Mouse (Mus musculus): ENCODE measurements around the gene H2-DMb1. TPM values are rescaled to one million over a fixed set of nuclear protein-coding genes. Genes with fewer than 3 reads are reported as not detected.

H2-DMb1 gene
- total and polyA plus RNA-seq, 3 experiments, result 60.7 to 147 (median 102) TPM

DNA sequence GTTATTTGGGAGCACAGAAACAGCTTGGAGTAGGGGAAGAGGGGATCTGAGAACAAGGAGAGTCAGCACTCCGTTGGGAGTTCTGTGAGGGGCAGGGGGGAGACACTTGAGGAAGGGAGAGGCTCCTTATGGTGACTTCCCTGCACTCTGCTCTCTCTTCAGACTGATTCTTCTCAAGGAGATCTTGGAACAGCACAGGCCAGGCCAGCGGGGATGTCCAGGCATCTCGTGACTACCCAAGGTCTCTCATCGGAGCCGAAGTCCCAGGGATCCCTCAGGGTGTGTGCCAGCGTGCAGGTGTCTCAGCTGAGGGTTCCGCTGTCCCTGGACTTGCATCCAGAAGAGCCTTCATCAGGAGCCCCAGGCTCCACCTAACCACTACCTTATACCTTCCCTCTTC is 14.2 kb upstream of the H2-DMb1 start:
- Histone ChIP-seq H3K79me2 (replicated peaks; ENCODE audit: control insufficient read depth, extremely low read depth, insufficient read depth, poor library complexity, severe bottlenecking) (no peaks in the 10 kb centered on the region), H3K36me3 (replicated peaks in 1 of 2; ENCODE audit: control insufficient read depth in 1 of 2, insufficient read depth in 1 of 2, low read length in 1 of 2) (peaks cover 6 to 37% of the 10 kb centered on the region in 2 experiments), H3K27ac (ENCODE audit: insufficient read depth, low read depth) (no peak overlapping the region), H3K4me1 (ENCODE audit: control insufficient read depth in 1 of 2, insufficient read depth in 2 of 2) (peaks cover 5 to 48% of the 10 kb centered on the region in 2 experiments), H3K27me3 (replicated peaks) (no peaks in the 10 kb centered on the region), H3K9ac (ENCODE audit: insufficient read depth, low read depth) (no peak overlapping the region), H3K4me2 (ENCODE audit: insufficient read depth, low read depth, poor library complexity, severe bottlenecking) (no peak overlapping the region), H3K9me3 (replicated peaks; ENCODE audit: low read length) (no peaks in the 10 kb centered on the region), H3K4me3 (replicated peaks in 1 of 3; ENCODE audit: low read depth in 2 of 3, low read length in 2 of 3, poor library complexity in 1 of 3) (no peak overlapping the region)
- DNase-seq (ENCODE audit: extremely low read depth), result no peak
- dilution Hi-C loops (cut with MboI; ENCODE audit: extremely low pct_ligation_motif_present, extremely low pct_unique_long_range_greater_than_20kb, low sequenced_read_pairs), result no loop called here
- in situ Hi-C loops (cut with MboI; ENCODE audit: low pct_ligation_motif_present, low pct_unique_long_range_greater_than_20kb, low sequenced_read_pairs), result no loop called here
- TF ChIP-seq MAZ (IDR thresholded peaks at IDR 0.05; ENCODE audit: low read depth, low read length) (no peak), JUN (IDR thresholded peaks at IDR 0.05; ENCODE audit: insufficient read depth, low read depth, low read length) (no peak), TBP (conservative IDR thresholded peaks at IDR 0.05; ENCODE audit: low read depth, low read length) (no peak), PAX5 (IDR thresholded peaks at IDR 0.05; ENCODE audit: low read length) (no peak)

DNA sequence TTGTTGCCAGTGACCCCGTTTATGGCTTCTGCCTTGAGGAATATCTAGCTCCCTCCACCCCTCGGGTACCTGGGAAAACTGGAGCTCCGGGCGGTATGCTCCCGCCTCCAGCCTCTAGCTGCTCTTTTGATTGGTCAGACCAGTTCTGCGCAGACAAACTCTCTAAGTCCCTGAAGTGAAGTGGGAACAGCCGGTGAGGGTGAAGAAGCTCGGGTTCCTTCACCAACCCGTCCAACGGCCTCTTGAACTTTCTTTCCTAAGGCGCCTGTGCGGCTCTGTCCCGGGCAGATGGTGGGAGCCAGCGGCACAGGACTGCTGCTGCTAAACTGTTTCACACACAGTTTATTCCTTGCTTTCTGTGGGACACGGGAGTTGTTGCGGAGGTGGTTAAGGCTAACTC is 13.5 kb upstream of the H2-DMb1 start:
- dilution Hi-C loops (cut with MboI; ENCODE audit: extremely low pct_ligation_motif_present, extremely low pct_unique_long_range_greater_than_20kb, low sequenced_read_pairs), result no loop called here
- no peak for DNase-seq (ENCODE audit: extremely low read depth)
- H3K79me2 ChIP-seq (replicated peaks; ENCODE audit: control insufficient read depth, extremely low read depth, insufficient read depth, poor library complexity, severe bottlenecking), result no peaks in the 10 kb centered on the region
- H3K4me2 ChIP-seq (ENCODE audit: insufficient read depth, low read depth, poor library complexity, severe bottlenecking), result no peak overlapping the region
- TF ChIP-seq MAFK (IDR thresholded peaks at IDR 0.05; ENCODE audit: insufficient replicate concordance, low read length) (no peak), RAD21 (IDR thresholded peaks at IDR 0.05; ENCODE audit: low read depth, low read length) (no peak), POLR2A (IDR thresholded peaks at IDR 0.05; ENCODE audit: low read depth, low read length) (no peak), ZC3H11A (IDR thresholded peaks at IDR 0.05; ENCODE audit: low read depth, low read length) (no peak), JUND (conservative IDR thresholded peaks at IDR 0.05; ENCODE audit: low read depth, low read length) (no peak), USF1 (IDR thresholded peaks at IDR 0.05; ENCODE audit: low read depth, low read length) (no peak), RCOR1 (conservative IDR thresholded peaks at IDR 0.05; ENCODE audit: low read depth, low read length) (no peak), ZKSCAN1 (IDR thresholded peaks at IDR 0.05; ENCODE audit: borderline replicate concordance, low read depth, low read length) (no peak), CHD1 (IDR thresholded peaks at IDR 0.05; ENCODE audit: low read depth, low read length) (no peak)
- peaks cover 9 to 54% of the 10 kb centered on the region in 2 experiments for H3K4me1 ChIP-seq (ENCODE audit: control insufficient read depth in 1 of 2, insufficient read depth in 2 of 2)
- no peaks in the 10 kb centered on the region for H3K9me3 ChIP-seq (replicated peaks; ENCODE audit: low read length)
- H3K9ac ChIP-seq (ENCODE audit: insufficient read depth, low read depth), result no peak overlapping the region
- no peaks in the 10 kb centered on the region for H3K27me3 ChIP-seq (replicated peaks)
- H3K4me3 ChIP-seq (replicated peaks in 1 of 3; ENCODE audit: low read depth in 2 of 3, low read length in 2 of 3, poor library complexity in 1 of 3), result no peak overlapping the region
- in situ Hi-C loops (cut with MboI; ENCODE audit: low pct_ligation_motif_present, low pct_unique_long_range_greater_than_20kb, low sequenced_read_pairs), result no loop called here
- peaks cover 6 to 39% of the 10 kb centered on the region in 2 experiments for H3K36me3 ChIP-seq (replicated peaks in 1 of 2; ENCODE audit: control insufficient read depth in 1 of 2, insufficient read depth in 1 of 2, low read length in 1 of 2)
- no peak overlapping the region for H3K27ac ChIP-seq (ENCODE audit: insufficient read depth, low read depth)

DNA sequence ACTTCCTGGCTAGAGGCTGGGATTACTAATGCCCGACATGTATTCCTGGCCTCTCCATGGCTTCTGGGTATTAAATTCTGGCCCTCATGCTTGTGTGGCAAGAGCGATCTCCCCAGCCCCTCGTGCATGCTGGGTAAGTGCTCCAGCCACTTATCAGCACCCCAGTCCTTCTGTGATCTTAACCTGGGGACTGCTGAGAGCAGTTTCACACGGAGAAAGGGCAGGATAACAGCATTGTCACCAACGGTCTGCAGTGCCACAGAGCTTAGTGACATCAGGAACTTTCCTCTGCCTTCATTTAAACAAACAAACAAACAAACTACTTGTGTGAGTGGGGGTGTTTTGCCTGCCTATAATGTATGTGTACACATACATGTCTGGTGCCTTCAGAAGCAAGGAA is 12.6 kb upstream of the H2-DMb1 start:
- dilution Hi-C loops (cut with MboI; ENCODE audit: extremely low pct_ligation_motif_present, extremely low pct_unique_long_range_greater_than_20kb, low sequenced_read_pairs), result no loop called here
- Histone ChIP-seq H3K9me3 (replicated peaks; ENCODE audit: low read length) (no peaks in the 10 kb centered on the region), H3K4me3 (replicated peaks in 1 of 3; ENCODE audit: low read depth in 2 of 3, low read length in 2 of 3, poor library complexity in 1 of 3) (no peak overlapping the region), H3K27me3 (replicated peaks) (no peaks in the 10 kb centered on the region), H3K79me2 (replicated peaks; ENCODE audit: control insufficient read depth, extremely low read depth, insufficient read depth, poor library complexity, severe bottlenecking) (no peaks in the 10 kb centered on the region), H3K4me2 (ENCODE audit: insufficient read depth, low read depth, poor library complexity, severe bottlenecking) (no peak overlapping the region), H3K27ac (ENCODE audit: insufficient read depth, low read depth) (no peak overlapping the region), H3K36me3 (replicated peaks in 1 of 2; ENCODE audit: control insufficient read depth in 1 of 2, insufficient read depth in 1 of 2, low read length in 1 of 2) (peaks cover 6 to 39% of the 10 kb centered on the region in 2 experiments), H3K9ac (ENCODE audit: insufficient read depth, low read depth) (no peak overlapping the region), H3K4me1 (ENCODE audit: control insufficient read depth in 1 of 2, insufficient read depth in 2 of 2) (peaks cover 12 to 50% of the 10 kb centered on the region in 2 experiments)
- TF ChIP-seq CHD2 (IDR thresholded peaks at IDR 0.05; ENCODE audit: low read length), result no peak
- no peak for TF ChIP-seq MAZ (IDR thresholded peaks at IDR 0.05; ENCODE audit: low read depth, low read length)
- no peak for TF ChIP-seq POLR2A (IDR thresholded peaks at IDR 0.05; ENCODE audit: low read depth, low read length)
- TF ChIP-seq JUN (IDR thresholded peaks at IDR 0.05; ENCODE audit: insufficient read depth, low read depth, low read length), result no peak
- no peak for DNase-seq (ENCODE audit: extremely low read depth)
- in situ Hi-C loops (cut with MboI; ENCODE audit: low pct_ligation_motif_present, low pct_unique_long_range_greater_than_20kb, low sequenced_read_pairs), result no loop called here
